Mouse (Mus musculus): ENCODE measurements around the gene Eid2b. TPM values are rescaled to one million over a fixed set of nuclear protein-coding genes. Genes with fewer than 3 reads are reported as not detected.

The Eid2b gene
- polyA plus RNA-seq, 1 experiment from 2014 or later: 13.6 TPM

DNA sequence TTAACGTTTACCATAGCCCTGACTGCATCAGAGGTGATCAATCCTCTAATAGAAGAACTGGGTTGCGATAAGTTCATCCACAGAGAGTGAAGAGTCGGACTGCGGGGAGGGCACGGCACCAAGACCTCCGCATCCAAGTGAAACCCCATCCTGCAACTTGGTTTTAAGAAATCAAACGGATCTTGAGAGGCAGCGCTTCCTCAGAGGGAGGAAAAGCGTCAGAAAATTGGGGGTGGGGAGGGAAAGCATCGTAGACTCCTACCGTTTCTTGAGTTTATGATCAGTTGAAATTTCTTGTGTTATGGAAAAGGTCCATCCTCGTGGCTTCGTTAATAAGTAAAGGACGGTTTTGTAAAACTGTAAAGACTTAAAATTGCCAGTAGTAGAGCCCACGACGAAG is 9.0 kb upstream of the Eid2b start:
- Histone ChIP-seq H3K27me3 (no peaks in the 10 kb centered on the region), H3K36me3 (peaks cover 19% of the 10 kb centered on the region), H3K9ac (peak overlapping the region; percentile 93), H3K9me3 (replicated peaks) (no peaks in the 10 kb centered on the region), H3K4me1 (peaks cover 11% of the 10 kb centered on the region), H3K4me2 (replicated peaks) (peak overlapping the region; percentile 71), H3K27ac (replicated peaks) (peak overlapping the region; percentile 87), H3K4me3 (replicated peaks) (peak overlapping the region; percentile 90)
- 22% methylated on average over 16 of the region's 16 CpGs for WGBS
- ATAC-seq (ENCODE audit: insufficient number of reproducible peaks, low FRiP score, low TSS enrichment, low read depth): no peak

DNA sequence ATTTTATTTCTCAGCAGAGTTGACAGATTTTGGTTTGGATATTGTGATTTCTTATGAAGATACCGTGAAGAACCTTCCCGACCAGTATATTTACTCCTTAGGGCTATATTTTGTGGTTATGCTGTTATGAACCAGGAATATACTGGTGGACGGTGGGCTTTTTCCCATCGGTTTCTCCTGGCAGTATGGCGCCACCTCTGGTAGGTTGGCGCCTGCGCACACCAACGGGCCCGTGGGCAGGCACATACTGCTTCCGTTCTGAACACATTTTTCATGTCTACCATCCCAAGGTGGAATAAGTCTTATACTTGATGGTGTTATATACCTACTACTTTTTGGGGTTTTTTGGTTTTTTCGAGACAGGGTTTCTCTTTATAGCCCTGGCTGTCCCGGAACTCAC is 8.2 kb upstream of the Eid2b start:
- no peaks in the 10 kb centered on the region for H3K27me3 ChIP-seq
- H3K27ac ChIP-seq (replicated peaks): no peak overlapping the region
- 95% methylated on average over 12 of the region's 12 CpGs for WGBS
- peaks cover 19% of the 10 kb centered on the region for H3K36me3 ChIP-seq
- H3K4me2 ChIP-seq (replicated peaks): no peak overlapping the region
- H3K9ac ChIP-seq: no peak overlapping the region
- H3K4me3 ChIP-seq (replicated peaks): no peak overlapping the region
- H3K9me3 ChIP-seq (replicated peaks): no peaks in the 10 kb centered on the region
- ATAC-seq (ENCODE audit: insufficient number of reproducible peaks, low FRiP score, low TSS enrichment, low read depth): no peak
- H3K4me1 ChIP-seq: peaks cover 11% of the 10 kb centered on the region

DNA sequence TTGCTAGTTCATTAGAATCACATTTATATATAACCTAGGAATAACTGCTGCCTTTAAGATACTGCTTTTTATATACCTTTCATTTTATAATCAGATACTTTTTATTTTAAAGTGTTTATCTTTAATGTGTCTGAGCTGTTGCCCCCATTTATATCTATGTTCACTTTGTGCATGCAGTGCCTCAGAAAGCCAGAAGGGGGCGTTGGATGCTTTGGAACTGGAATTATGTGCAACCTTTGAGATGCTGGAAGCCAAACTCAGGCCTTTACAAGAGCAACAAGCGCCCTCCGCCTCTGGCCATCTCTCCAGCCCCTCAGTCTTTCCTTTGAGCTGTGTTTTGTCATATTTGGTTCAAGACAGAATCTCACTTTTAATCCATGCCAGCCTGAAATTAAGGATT is 5.8 kb upstream of the Eid2b start:
- ATAC-seq (ENCODE audit: insufficient number of reproducible peaks, low FRiP score, low TSS enrichment, low read depth): no peak
- WGBS: 67% methylated on average over 3 of the region's 3 CpGs
- peaks cover 19% of the 10 kb centered on the region for H3K36me3 ChIP-seq

DNA sequence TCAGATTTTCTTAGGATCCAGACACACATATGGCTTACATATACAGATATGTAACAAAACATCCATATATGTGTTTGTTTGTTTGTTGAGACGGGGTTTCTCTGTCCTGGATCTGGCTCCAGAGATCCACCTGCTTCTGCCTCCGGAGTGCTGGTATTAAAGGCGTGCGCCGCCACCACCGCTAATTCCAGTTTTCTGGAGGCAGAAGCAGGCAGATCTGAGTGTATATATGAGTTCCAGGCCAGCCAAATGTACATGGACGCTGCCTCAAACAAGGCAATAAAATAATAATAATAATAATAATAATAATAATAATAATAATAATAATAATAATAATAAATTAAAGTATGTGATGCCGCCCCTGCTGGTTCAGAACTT is 313 bp upstream of the Eid2b start:
- H3K27me3 ChIP-seq: no peaks in the 10 kb centered on the region
- H3K4me1 ChIP-seq: peaks cover 10% of the 10 kb centered on the region
- ATAC-seq (ENCODE audit: insufficient number of reproducible peaks, low FRiP score, low TSS enrichment, low read depth): no peak
- no peak overlapping the region for H3K4me2 ChIP-seq (replicated peaks)
- H3K27ac ChIP-seq (replicated peaks): no peak overlapping the region
- no peaks in the 10 kb centered on the region for H3K9me3 ChIP-seq (replicated peaks)
- peak overlapping the region; percentile 76; the same call in 1 of the 2 replicates for H3K4me3 ChIP-seq (replicated peaks)
- peaks cover 8% of the 10 kb centered on the region; the same call in 1 of the 2 replicates for H3K36me3 ChIP-seq
- 63% methylated on average over 8 of the region's 8 CpGs for WGBS
- no peak overlapping the region for H3K9ac ChIP-seq

More for the DNA sequence above, 5.8 kb upstream of the Eid2b start:
- no peak overlapping the region for H3K4me3 ChIP-seq (replicated peaks)
- no peaks in the 10 kb centered on the region for H3K9me3 ChIP-seq (replicated peaks)
- H3K9ac ChIP-seq: no peak overlapping the region
- H3K27me3 ChIP-seq: no peaks in the 10 kb centered on the region
- no peak overlapping the region for H3K27ac ChIP-seq (replicated peaks)
- H3K4me2 ChIP-seq (replicated peaks): no peak overlapping the region
- H3K4me1 ChIP-seq: peaks cover 11% of the 10 kb centered on the region

DNA sequence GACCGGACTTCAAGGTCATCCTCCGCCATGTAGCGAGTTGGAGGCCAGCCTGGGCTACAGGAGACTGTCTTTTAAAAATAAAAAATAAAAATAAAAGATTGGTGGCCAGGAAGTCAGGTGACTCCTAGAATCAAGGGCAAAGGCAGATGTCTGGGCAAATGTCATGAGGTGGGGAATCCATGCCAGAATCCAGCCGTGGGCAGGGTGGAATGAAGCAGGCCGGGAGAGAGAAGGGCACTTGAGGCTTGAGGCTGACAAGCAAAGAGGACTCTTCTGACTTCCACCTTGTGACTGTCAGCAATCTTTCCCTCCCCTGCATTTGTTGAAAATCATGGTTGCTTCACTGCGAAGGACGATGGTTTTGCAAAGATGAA is 727 bp downstream of the Eid2b start:
- no peak for ATAC-seq (ENCODE audit: insufficient number of reproducible peaks, low FRiP score, low TSS enrichment, low read depth)
- no peaks in the 10 kb centered on the region for H3K36me3 ChIP-seq
- peak overlapping the region; percentile 80 for H3K9ac ChIP-seq
- 86% methylated on average over 7 of the region's 7 CpGs for WGBS
- peak overlapping the region; percentile 91 for H3K4me2 ChIP-seq (replicated peaks)
- peak overlapping the region; percentile 76 for H3K4me3 ChIP-seq (replicated peaks)
- no peaks in the 10 kb centered on the region for H3K9me3 ChIP-seq (replicated peaks)
- no peaks in the 10 kb centered on the region for H3K27me3 ChIP-seq
- peaks cover 10% of the 10 kb centered on the region for H3K4me1 ChIP-seq
- no peak overlapping the region for H3K27ac ChIP-seq (replicated peaks)

DNA sequence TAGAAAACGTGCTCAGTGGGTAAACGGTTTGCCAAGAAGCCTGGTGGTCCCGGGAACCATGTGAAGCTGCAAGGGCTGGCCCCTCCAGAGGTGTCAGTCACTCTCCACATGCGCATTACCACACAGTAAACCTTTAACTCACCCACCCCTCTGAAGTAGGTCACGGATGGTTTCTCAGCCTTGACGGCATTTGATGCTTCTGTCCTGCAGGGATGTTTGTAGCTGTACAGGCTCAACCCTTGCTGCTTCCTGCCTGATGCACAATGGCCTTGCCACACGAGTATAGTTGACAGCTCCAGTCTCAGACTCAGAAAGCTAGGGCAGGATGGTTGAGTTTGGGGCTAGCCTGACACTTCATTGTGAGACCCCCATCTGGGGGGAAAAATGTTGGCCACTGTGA is 3.1 kb downstream of the Eid2b start:
- Histone ChIP-seq H3K4me3 (replicated peaks) (no peak overlapping the region), H3K4me2 (replicated peaks) (no peak overlapping the region), H3K4me1 (peaks cover 10% of the 10 kb centered on the region), H3K9me3 (replicated peaks) (no peaks in the 10 kb centered on the region), H3K9ac (no peak overlapping the region), H3K36me3 (no peaks in the 10 kb centered on the region), H3K27ac (replicated peaks) (no peak overlapping the region), H3K27me3 (no peaks in the 10 kb centered on the region)
- WGBS: 75% methylated on average over 7 of the region's 7 CpGs
- ATAC-seq (ENCODE audit: insufficient number of reproducible peaks, low FRiP score, low TSS enrichment, low read depth): no peak

DNA sequence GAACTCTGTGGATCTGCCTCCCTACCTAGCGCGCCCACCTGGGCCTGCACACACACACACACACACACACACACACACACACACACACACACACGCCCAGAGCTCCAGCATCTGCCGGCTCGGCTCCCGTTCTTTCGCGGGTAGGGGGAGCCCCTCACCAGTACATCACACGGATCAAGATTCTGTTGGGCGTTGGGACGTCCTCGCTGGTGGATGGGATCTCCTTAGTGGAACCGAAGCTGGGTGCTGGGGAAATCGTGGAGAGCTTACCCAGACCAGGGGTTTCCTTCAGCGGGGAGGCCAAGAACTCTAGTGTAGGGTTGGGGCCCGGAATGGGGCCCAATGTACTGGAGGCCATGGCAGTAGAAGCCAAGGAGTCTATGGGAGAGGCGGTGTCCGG is 12.6 kb downstream of the Eid2b start:
- H3K4me2 ChIP-seq (replicated peaks): peak overlapping the region; percentile 49
- peak overlapping the region; percentile 22 for H3K4me3 ChIP-seq (replicated peaks)
- no peak overlapping the region for H3K9ac ChIP-seq
- ATAC-seq (ENCODE audit: insufficient number of reproducible peaks, low FRiP score, low TSS enrichment, low read depth): no peak
- no peaks in the 10 kb centered on the region for H3K9me3 ChIP-seq (replicated peaks)
- peaks cover 16% of the 10 kb centered on the region for H3K4me1 ChIP-seq
- no peaks in the 10 kb centered on the region for H3K36me3 ChIP-seq
- peaks cover 82% of the 10 kb centered on the region for H3K27me3 ChIP-seq
- no peak overlapping the region for H3K27ac ChIP-seq (replicated peaks)
- under 1% methylated on average over 18 of the region's 18 CpGs for WGBS

DNA sequence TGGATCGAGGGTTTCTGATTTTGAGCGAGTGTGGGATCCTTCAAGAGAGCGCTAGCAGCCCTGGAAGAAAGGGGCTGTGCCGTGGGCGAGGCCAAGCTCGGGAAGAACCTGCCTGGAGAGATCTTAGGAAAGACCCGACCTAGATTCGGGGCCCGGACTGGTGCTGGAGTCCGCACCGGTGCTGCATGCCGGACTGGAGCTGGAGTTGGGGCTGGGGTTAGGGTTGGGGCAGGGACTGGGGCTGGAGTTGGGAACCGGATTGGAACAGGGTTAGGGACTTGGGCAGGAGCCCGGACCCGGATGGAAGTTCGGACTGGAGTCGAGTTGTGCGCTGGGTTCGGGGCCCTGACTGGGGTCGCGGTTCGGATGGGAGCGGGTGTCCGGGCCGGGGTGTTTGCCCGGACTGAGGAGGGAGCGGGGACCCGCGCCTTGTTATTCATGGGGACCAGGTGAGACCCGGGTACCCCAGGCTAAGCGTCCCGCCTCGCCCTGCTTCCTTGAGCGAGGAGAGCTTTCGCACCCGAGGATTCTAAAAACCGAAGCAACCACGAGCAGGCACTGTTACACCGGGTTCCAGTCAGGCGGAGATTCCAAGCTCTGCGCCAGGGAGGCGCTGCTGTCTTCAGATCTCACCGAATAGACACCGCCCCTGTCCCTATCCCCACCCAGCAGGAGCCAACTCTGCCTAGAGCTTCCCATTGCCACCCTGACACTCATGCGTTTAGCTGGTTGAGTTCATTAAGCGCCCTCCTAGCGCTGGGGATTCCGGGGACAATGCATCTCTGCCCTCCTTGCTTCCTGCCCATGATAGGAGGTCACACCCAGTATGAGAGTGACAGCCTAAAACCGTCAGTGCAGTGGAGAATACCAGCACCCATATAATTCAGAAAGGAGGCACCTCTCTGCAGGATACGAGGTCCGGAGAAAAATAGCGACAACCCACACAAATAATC is 13.4 kb downstream of the Eid2b start, which contains the start of gene Selenov:
Gene Selenov (minus strand): TSS at position 549 of the 953 bp plus-strand sequence.
- Histone ChIP-seq H3K36me3 (no peaks in the 10 kb centered on the region), H3K4me2 (replicated peaks) (peak within 1 kb of the TSS; percentile 49), H3K9me3 (replicated peaks) (no peaks in the 10 kb centered on the region), H3K4me1 (peaks cover 16% of the 10 kb centered on the region), H3K27ac (replicated peaks) (no peak within 1 kb of the TSS), H3K27me3 (peaks cover 87% of the 10 kb centered on the region), H3K9ac (no peak within 1 kb of the TSS), H3K4me3 (replicated peaks) (peak within 1 kb of the TSS; percentile 22)
- WGBS: under 1% methylated on average over 52 of the region's 52 CpGs
- ATAC-seq (ENCODE audit: insufficient number of reproducible peaks, low FRiP score, low TSS enrichment, low read depth): no peak

DNA sequence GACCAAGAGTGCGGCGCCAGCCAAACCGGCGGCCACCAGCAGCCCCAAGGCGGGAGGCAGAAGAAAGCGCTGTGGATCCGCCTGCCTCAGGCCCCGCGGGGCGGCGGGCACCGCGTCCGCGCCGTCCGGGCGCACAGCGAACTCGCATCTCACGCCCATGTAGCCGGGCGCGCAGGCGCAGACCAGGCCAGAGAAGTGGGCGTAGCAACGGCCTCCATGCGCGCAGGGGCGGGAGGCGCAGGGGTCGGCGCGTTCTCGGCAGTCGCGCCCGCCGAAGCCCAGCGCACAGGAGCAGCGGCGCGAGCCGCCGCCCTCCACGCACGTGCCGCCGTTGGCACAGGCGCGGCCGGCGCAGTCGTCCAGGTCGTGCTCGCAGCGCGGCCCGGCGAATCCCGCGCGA is 16.9 kb downstream of the Eid2b start:
- peak overlapping the region; percentile 50 for H3K4me3 ChIP-seq (replicated peaks)
- ATAC-seq (ENCODE audit: insufficient number of reproducible peaks, low FRiP score, low TSS enrichment, low read depth): peak; percentile 53; the same call in 1 of the 2 replicates

DNA sequence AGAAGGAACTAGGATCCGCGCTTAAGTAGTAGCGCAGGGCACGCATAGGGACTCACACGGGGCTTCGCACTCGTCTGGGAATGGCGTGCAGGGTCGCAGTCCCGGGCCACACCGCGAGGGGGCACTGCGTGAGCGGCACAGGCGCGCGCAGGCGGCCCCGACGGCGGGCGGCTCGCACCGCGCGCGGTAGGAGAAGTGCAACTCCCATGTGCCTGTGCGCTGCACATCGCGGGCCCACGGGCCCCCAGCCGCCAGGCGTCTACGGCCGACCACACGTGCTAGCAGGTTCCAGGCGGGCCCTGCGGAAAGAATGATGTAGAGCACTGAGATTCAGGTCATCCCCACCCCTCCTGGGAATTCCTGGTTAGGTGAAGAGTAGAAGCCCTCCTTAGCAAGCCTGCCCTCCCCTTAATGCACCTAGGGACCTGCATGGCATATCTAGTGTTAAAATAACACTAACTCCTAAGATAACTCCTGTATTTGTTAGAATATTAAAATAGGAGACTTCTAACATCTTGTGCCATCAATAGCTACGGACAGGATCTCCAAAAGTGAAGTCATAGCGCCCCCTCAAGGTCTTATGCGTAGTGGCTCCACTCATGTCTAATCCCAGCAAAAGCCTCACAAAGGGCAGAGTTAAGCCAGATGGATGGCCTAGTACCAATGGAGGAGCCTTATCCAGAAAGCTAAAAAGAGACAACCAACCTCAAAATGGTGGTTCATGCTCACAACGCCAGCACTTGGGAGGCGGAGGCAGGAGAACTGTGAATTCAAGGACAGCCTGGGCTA is 21.5 kb downstream of the Eid2b start:
- H3K9ac ChIP-seq: no peak overlapping the region
- peaks cover 25% of the 10 kb centered on the region for H3K4me1 ChIP-seq
- peak overlapping the region; percentile 15; the same call in 1 of the 2 replicates for H3K4me3 ChIP-seq (replicated peaks)
- H3K27ac ChIP-seq (replicated peaks): no peak overlapping the region
- H3K27me3 ChIP-seq: peaks cover 93% of the 10 kb centered on the region
- 0 out of 2 replicates have a peak, but pooled peaks have one; percentile 25 for ATAC-seq (ENCODE audit: insufficient number of reproducible peaks, low FRiP score, low TSS enrichment, low read depth)
- WGBS: 7% methylated on average over 43 of the region's 43 CpGs
- peak overlapping the region; percentile 34 for H3K4me2 ChIP-seq (replicated peaks)
- no peaks in the 10 kb centered on the region for H3K36me3 ChIP-seq
- H3K9me3 ChIP-seq (replicated peaks): no peaks in the 10 kb centered on the region

More for the DNA sequence above, 16.9 kb downstream of the Eid2b start:
- Histone ChIP-seq H3K27ac (replicated peaks) (no peak overlapping the region), H3K27me3 (peaks cover 95% of the 10 kb centered on the region), H3K4me2 (replicated peaks) (peak overlapping the region; percentile 81), H3K9me3 (replicated peaks) (no peaks in the 10 kb centered on the region), H3K36me3 (no peaks in the 10 kb centered on the region), H3K9ac (peak overlapping the region; percentile 10; the same call in 1 of the 2 replicates), H3K4me1 (peaks cover 23% of the 10 kb centered on the region)
- WGBS: 3% methylated on average over 63 of the region's 63 CpGs

Measured in embryonic facial prominence, embryonic 15.5 days (tissue).